Mouse (Mus musculus) spleen, adult 18-20 months (tissue): ENCODE results near the gene Pias1.

Experiments
- DNase-seq, 2 experiments: peaks; one replicate each; pipeline ENCODE4 v3.0.0; 2022; ENCODE audit warnings: mixed read lengths in 2 of 2

Pias1 gene

GRCm38 (mm10) chr9:62987824-62988223 is at the start of gene Pias1:
Gene Pias1 (minus strand): TSS chr9:62987924.
- DNase-seq, result no peak

DNA sequence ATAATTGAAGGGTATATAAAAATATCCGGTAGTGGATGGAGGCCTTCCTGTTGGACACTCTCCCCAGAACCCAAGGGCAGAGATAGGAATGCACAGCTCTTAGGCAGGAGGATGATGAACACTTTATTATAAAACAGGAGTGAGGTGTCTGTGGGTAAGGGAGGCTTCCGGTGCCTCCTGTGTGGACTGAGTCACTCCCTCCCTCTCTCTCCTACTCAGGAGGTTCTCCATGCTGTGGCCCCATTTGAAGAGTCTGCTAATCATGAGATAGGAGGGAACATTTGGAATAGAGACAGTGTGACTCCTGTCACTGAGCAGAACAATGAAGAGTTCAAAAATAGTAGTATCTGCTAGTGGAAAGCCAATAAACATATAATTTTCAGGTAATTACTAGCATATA is 47.7 kb upstream of the Pias1 start:
- no peak for DNase-seq

- DNase-seq, result peak; percentile 23 to 24
Measured at GRCm38 (mm10) chr9:63031011-63031782, 43.5 kb upstream of the Pias1 start.

DNA sequence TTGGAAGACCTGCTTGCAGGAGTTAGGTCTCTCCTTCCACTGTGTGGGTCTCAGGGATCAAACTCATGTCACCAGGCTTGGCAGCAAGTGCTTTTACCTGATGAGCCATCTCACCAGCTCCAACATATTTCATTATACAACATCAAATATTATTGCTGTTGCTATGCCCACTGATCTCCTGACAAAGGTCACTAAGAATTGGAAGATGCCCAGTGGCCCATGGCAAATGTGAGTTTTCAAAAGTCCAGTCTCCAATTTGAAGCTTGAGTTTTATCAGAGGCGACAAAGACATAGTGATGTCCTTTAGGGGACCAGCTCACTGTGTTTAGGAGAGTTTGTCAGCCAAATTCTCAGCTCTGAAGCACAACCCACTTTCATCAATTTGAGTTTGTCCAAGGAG is 34.8 kb upstream of the Pias1 start:
- DNase-seq, result no peak

DNA sequence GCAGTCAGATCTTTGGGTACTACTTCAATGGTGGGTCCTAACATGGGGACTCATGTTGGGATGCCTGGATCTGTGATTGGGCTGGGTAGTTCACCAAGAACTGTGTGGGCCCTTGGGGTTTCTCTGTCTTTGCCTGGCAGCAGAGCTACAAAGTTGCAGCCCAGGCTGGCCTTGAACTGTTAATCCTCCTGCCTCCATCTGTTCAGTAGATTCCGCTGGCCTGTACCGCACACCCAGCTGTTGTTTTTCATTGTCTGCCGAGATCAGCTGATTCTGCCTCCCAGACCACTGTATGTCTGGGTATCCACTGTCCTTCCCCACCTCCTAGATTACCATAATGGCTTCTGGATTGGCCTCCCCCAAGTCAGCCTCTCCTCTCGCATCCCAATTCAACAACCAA is 19.6 kb upstream of the Pias1 start:
- DNase-seq, result no peak

- DNase-seq, result no peak
Measured at GRCm38 (mm10) chr9:63006081-63006820, 18.5 kb upstream of the Pias1 start.

DNA sequence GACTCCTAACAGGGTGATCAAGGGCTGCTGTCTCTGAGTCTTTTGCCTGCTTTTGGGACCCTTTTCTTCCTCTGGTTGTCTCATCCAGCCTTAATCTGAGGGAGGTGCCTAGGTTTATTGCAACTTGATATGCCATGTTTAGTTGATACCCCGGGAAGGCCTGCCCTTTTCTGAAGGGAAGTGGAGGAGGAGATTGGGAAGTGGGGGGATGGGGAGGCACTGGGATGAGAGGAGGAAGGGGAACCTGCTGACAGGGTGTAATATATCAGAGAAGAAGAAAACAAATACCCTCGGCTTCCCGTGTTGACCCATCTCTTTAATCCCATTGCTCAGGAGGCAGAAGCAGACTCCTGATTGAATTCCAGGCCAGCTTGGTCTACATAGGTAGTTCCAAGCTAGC is 10.8 kb upstream of the Pias1 start:
- no peak for DNase-seq

GRCm38 (mm10) chr9:62997626-62998025 is 9.9 kb upstream of the Pias1 start:
- DNase-seq, result no peak

- no peak for DNase-seq
Measured at GRCm38 (mm10) chr9:62995186-62995585, 7.5 kb upstream of the Pias1 start.

DNA sequence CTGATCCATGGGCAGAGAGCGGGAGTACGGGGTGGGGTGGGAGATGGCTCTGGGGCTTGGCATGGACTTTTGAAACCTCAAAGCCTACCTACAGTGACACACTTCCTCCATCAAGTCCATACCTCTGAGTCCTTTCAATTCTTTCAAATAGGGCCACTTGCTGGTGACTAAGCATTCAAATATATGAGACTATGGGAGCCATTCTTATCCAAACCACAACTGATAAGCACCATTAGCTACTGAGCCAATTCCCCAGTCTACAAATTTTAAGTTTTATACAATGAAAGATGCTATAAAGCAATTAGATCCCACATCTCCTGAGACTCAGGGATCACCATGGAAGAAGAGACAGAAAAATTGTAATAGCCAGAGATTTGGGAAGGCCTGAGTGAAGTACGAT is 2.4 kb upstream of the Pias1 start:
- DNase-seq, result no peak

- peak; percentile 97 to 99 for DNase-seq
Measured at GRCm38 (mm10) chr9:62980777-62981202, 6.9 kb downstream of the Pias1 start.

GRCm38 (mm10) chr9:62980162-62980776 is 7.5 kb downstream of the Pias1 start:
- peak in 1 of 2 experiments; percentile 42 for DNase-seq

GRCm38 (mm10) chr9:62979461-62980161 is 8.1 kb downstream of the Pias1 start:
- no peak for DNase-seq

GRCm38 (mm10) chr9:62977152-62977551 is 10.6 kb downstream of the Pias1 start:
- DNase-seq, result no peak

- no peak for DNase-seq
Measured at GRCm38 (mm10) chr9:62975830-62976229, 11.9 kb downstream of the Pias1 start.

- peak in 1 of 2 experiments; percentile 49 for DNase-seq
Measured at GRCm38 (mm10) chr9:62974439-62974838, 13.3 kb downstream of the Pias1 start.

DNA sequence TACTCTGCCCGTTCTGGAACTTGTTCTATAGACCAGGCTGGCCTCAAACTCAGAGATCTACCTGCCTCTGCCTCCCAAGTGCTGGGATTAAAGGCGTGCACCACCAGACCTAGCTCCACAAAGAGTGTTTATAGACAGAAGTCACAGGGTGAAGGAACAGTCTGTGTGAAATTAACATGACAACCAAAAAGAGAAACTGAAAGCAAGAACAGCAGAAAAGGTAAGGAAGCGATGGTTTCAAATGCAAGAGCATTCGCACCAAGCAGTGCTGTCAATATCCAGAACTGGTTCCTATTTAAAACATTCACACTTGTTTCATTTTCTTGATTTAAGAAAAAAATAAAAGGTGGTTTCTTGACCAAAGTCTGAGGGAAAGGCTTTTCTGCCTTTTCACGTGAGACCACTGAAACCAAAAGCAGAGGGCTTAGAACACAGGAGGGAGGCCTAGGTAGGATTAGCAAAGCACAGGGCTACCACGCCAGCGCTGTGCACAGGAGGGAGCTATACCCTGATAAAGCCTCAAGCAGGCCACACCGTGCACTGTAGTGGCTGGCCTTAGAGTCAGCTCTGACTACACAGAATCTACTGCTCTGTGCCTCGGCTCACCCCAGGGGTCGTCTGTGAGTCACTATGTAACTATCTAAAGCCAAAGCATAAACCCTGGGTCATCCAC is 15.5 kb downstream of the Pias1 start:
- DNase-seq, result peak; percentile 17 to 39

DNA sequence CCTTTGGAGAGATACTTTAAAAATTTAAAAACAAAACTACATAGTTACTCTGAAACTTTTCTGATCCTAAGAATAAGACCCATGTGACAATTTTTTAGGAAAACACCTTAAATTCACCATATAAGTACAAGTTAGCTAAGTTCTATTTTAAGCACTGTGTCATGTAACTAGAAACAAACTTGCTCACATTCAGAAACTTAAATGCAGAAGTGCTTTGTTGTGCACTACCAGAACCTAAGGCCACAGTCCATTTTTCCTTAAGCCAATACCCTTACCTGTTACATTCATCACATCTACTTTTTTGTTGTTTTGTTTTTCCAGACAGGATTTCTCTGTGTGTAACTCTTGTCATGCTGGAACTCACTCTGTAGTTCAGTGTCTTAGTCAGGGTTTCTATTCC is 17.4 kb downstream of the Pias1 start:
- DNase-seq, result no peak

DNA sequence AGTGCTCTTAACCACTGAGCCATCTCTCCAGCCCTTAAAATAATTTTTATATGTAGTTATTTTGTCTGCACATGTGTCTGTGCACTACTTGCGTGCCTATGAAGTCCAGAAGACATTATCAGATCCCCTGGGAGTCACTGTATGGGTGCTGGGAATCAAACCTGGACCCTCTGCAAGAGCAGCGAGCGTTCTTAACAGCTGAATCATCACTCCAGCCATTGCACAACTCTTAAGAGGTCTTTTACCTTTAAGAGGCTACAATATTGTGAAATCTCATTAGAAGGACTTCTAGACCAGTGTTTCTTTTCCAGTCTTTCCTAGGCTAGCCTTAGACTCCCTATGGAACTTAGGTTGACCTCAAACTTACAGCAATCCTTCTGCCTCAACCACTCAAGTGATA is 21.7 kb downstream of the Pias1 start:
- DNase-seq, result no peak

- no peak for DNase-seq
Measured at GRCm38 (mm10) chr9:62952713-62953112, 35.0 kb downstream of the Pias1 start.

DNA sequence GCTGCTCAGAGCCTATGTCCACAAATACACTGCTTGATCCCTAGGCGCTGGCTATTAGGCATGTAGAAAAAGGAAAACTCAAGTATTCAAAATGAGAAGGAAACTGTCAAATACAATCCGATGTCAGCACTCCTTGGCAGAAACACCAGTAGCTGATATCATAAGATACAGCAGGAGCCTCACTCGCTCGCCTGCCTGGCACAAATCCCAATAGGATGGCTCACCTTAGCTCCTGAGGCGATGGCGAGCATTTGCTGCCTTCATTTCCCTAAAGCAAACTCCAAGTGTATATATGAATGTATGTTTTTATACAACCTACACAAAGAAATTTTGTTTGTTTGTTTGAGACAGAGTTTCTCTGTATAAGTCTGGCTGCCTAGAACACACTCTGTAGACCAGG is 42.4 kb downstream of the Pias1 start:
- DNase-seq, result no peak

DNA sequence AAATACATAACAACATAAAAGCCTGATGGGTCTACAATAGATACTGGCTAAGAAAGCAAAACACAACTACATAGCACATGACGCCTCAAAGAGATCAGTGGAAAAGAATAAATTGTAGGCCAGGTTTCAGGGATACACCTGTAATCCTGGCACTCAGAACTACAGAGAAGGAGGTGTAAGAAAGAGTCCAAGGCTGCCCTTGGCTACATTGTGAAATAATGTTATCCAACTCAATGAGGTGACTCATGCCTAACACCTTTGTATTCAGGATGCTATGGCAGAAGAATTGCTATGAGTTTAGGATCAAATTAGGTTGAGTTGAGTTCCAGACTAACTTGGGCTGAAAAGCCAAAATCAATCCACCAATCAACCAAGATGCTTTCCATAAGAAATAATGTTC is 43.7 kb downstream of the Pias1 start:
- no peak for DNase-seq

DNA sequence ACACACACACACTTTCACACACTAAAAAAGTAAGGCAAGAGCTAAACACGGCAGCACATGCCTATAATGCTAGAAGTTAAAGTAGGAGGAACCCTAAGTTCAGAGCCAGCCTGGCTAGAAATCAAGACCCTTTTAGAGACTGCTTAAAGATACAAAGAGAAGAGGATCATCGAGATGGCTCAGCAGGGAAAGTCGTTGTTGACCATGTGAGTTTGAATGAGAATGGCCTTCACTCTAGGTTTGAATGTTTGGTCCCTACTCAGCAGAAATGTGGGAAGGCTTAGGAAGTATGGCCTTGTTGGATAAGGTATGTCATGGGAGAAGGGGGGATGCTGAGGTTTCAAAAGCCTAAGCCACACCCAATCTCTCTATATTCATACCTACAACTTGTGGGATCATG is 46.8 kb downstream of the Pias1 start:
- no peak for DNase-seq
